Mouse (Mus musculus) embryonic facial prominence, embryonic 13.5 days (tissue): ENCODE results near the gene Grhl1. TPM values are rescaled to one million over a fixed set of nuclear protein-coding genes. Genes with fewer than 3 reads are reported as not detected.
A peak's percentile ranks its signal among the peaks of the same experiment; 100 is the strongest.

Experiments used
- ATAC-seq: fragments of 200-750 bp; cut with Nextera tagmentation; 2 replicates; pipeline ENCODE4 v1.8.0; 2017; ENCODE audit warnings: low read depth; ENCODE audit not compliant: insufficient number of reproducible peaks, insufficient read depth, low FRiP score, low TSS enrichment
- H3K27ac ChIP-seq: fragments of 300-500 bp; sonication (generic); 2 replicates; pipeline ENCODE4 v1.5.1; 2015; ENCODE audit warnings: moderate library complexity, mild to moderate bottlenecking, inconsistent platforms
- H3K27me3 ChIP-seq: fragments of 300-500 bp; sonication (generic); 2 replicates; pipeline ENCODE4 v1.6.1; 2015; ENCODE audit warnings: mild to moderate bottlenecking, inconsistent platforms
- H3K36me3 ChIP-seq: fragments of 300-500 bp; sonication (generic); 2 replicates; pipeline ENCODE4 v1.6.1; 2015; ENCODE audit warnings: mild to moderate bottlenecking, inconsistent platforms
- H3K4me1 ChIP-seq: fragments of 300-500 bp; sonication (generic); 2 replicates; pipeline ENCODE4 v1.6.1; 2015; ENCODE audit warnings: inconsistent platforms
- H3K4me2 ChIP-seq: fragments of 300-500 bp; sonication (generic); 2 replicates; pipeline ENCODE4 v1.6.1; 2015; ENCODE audit warnings: moderate library complexity, mild to moderate bottlenecking, inconsistent platforms
- H3K4me3 ChIP-seq: fragments of 300-500 bp; sonication (generic); 2 replicates; pipeline ENCODE4 v1.5.1; 2015; ENCODE audit warnings: mild to moderate bottlenecking, inconsistent platforms
- H3K9ac ChIP-seq: fragments of 300-500 bp; sonication (generic); 2 replicates; pipeline ENCODE4 v1.6.1; 2015; ENCODE audit warnings: mild to moderate bottlenecking, inconsistent platforms
- H3K9me3 ChIP-seq: fragments of 300-500 bp; sonication (generic); 2 replicates; pipeline ENCODE4 v1.6.1; 2016; ENCODE audit warnings: inconsistent platforms
- WGBS: fragments of 180-500 bp; shearing (Covaris S2); methylation state at CpG from one replicate; pipeline ENCODE4 v1.1.7; 2015; ENCODE audit warnings: mixed read lengths; 5-methylcytosine and 5-hydroxymethylcytosine counted together
- polyA plus RNA-seq: library from polyadenylated mRNA; unstranded; fragments of >200 nt; fragmentation: Nextera tagmentation; extraction: Ambion mirVana; gene quantifications from 2 replicates; pipeline ENCODE4 v1.2.1, GENCODE M21; 2015

Grhl1 gene
- polyA plus RNA-seq, 1 experiment from 2014 or later: 10.1 TPM

- H3K27me3 ChIP-seq: no peaks in the 10 kb centered on the region
- no peaks in the 10 kb centered on the region for H3K36me3 ChIP-seq
- peak overlapping the region; percentile 58 for H3K4me2 ChIP-seq
- no peaks in the 10 kb centered on the region for H3K9me3 ChIP-seq
- peaks cover 21% of the 10 kb centered on the region for H3K4me1 ChIP-seq
- peak overlapping the region; percentile 60 for H3K27ac ChIP-seq
- peak overlapping the region; percentile 30 for H3K4me3 ChIP-seq
- 0 out of 2 replicates have a peak, but pooled peaks have one; percentile 40 for ATAC-seq
- WGBS: 14% methylated on average over 22 of the region's 22 CpGs
- peak overlapping the region; percentile 49 for H3K9ac ChIP-seq
Observed at GRCm38 (mm10) chr12:24592956-24593672, 21.0 kb downstream of the Grhl1 start.

GRCm38 (mm10) chr12:24597376-24597775 lies 25.3 kb downstream of the Grhl1 start:
- peaks cover 24% of the 10 kb centered on the region for H3K4me1 ChIP-seq
- peaks cover 2% of the 10 kb centered on the region; the same call in 1 of the 2 replicates for H3K27me3 ChIP-seq
- ATAC-seq: no peak
- H3K27ac ChIP-seq: peak overlapping the region; percentile 28; the same call in 1 of the 2 replicates
- H3K9me3 ChIP-seq: no peaks in the 10 kb centered on the region
- WGBS: 48% methylated on average over 6 of the region's 6 CpGs
- H3K4me3 ChIP-seq: no peak overlapping the region
- no peaks in the 10 kb centered on the region for H3K36me3 ChIP-seq
- no peak overlapping the region for H3K4me2 ChIP-seq
- H3K9ac ChIP-seq: no peak overlapping the region

- no peak overlapping the region for H3K4me2 ChIP-seq
- H3K9ac ChIP-seq: no peak overlapping the region
- peaks cover 2% of the 10 kb centered on the region; the same call in 1 of the 2 replicates for H3K27me3 ChIP-seq
- H3K9me3 ChIP-seq: no peaks in the 10 kb centered on the region
- no peak overlapping the region for H3K27ac ChIP-seq
- H3K36me3 ChIP-seq: no peaks in the 10 kb centered on the region
- no peak overlapping the region for H3K4me3 ChIP-seq
- peaks cover 14% of the 10 kb centered on the region for H3K4me1 ChIP-seq
- no peak for ATAC-seq
- 35% methylated on average over 8 of the region's 8 CpGs for WGBS
Observed at GRCm38 (mm10) chr12:24599366-24599895, 27.3 kb downstream of the Grhl1 start.

GRCm38 (mm10) chr12:24600074-24600473 lies 28.0 kb downstream of the Grhl1 start:
- Histone ChIP-seq H3K4me2 (no peak overlapping the region), H3K9me3 (no peaks in the 10 kb centered on the region), H3K9ac (no peak overlapping the region), H3K4me3 (no peak overlapping the region), H3K27ac (no peak overlapping the region), H3K27me3 (peaks cover 2% of the 10 kb centered on the region; the same call in 1 of the 2 replicates), H3K36me3 (no peaks in the 10 kb centered on the region), H3K4me1 (peaks cover 14% of the 10 kb centered on the region)
- ATAC-seq: no peak
- 78% methylated on average over 7 of the region's 7 CpGs for WGBS

GRCm38 (mm10) chr12:24600806-24601205 lies 28.7 kb downstream of the Grhl1 start:
- Histone ChIP-seq H3K9me3 (no peaks in the 10 kb centered on the region), H3K4me1 (peaks cover 14% of the 10 kb centered on the region), H3K4me2 (no peak overlapping the region), H3K27me3 (peaks cover 2% of the 10 kb centered on the region; the same call in 1 of the 2 replicates), H3K9ac (no peak overlapping the region), H3K27ac (no peak overlapping the region), H3K36me3 (no peaks in the 10 kb centered on the region), H3K4me3 (no peak overlapping the region)
- ATAC-seq: peak; percentile 63; the same call in 1 of the 2 replicates
- WGBS: 4% methylated on average over 9 of the region's 9 CpGs

GRCm38 (mm10) chr12:24603266-24603665 lies 31.2 kb downstream of the Grhl1 start:
- 41% methylated on average over 2 of the region's 2 CpGs for WGBS

GRCm38 (mm10) chr12:24606166-24606565 lies 34.1 kb downstream of the Grhl1 start:
- Histone ChIP-seq H3K4me1 (no peaks in the 10 kb centered on the region), H3K36me3 (no peaks in the 10 kb centered on the region), H3K4me3 (no peak overlapping the region), H3K9me3 (no peaks in the 10 kb centered on the region), H3K4me2 (no peak overlapping the region), H3K27ac (no peak overlapping the region), H3K27me3 (no peaks in the 10 kb centered on the region), H3K9ac (no peak overlapping the region)
- ATAC-seq: no peak
- 65% methylated on average over 10 of the region's 10 CpGs for WGBS

More at GRCm38 (mm10) chr12:24603266-24603665, 31.2 kb downstream of the Grhl1 start:
- H3K4me2 ChIP-seq: no peak overlapping the region
- H3K4me1 ChIP-seq: peaks cover 8% of the 10 kb centered on the region
- H3K27ac ChIP-seq: no peak overlapping the region
- no peaks in the 10 kb centered on the region for H3K9me3 ChIP-seq
- no peaks in the 10 kb centered on the region for H3K36me3 ChIP-seq
- peaks cover 2% of the 10 kb centered on the region; the same call in 1 of the 2 replicates for H3K27me3 ChIP-seq
- no peak for ATAC-seq
- no peak overlapping the region for H3K4me3 ChIP-seq
- H3K9ac ChIP-seq: no peak overlapping the region

GRCm38 (mm10) chr12:24612591-24612990 lies 40.5 kb downstream of the Grhl1 start:
- 71% methylated on average over 6 of the region's 6 CpGs for WGBS
- no peak overlapping the region for H3K4me3 ChIP-seq
- ATAC-seq: no peak
- H3K27me3 ChIP-seq: no peaks in the 10 kb centered on the region
- H3K27ac ChIP-seq: no peak overlapping the region
- no peaks in the 10 kb centered on the region for H3K9me3 ChIP-seq
- no peak overlapping the region for H3K9ac ChIP-seq
- no peaks in the 10 kb centered on the region for H3K4me1 ChIP-seq
- H3K4me2 ChIP-seq: no peak overlapping the region
- no peaks in the 10 kb centered on the region for H3K36me3 ChIP-seq

GRCm38 (mm10) chr12:24614452-24615075 lies 42.5 kb downstream of the Grhl1 start:
- Histone ChIP-seq H3K4me1 (no peaks in the 10 kb centered on the region), H3K27ac (no peak overlapping the region), H3K9ac (no peak overlapping the region), H3K4me2 (no peak overlapping the region), H3K36me3 (no peaks in the 10 kb centered on the region), H3K4me3 (no peak overlapping the region), H3K27me3 (no peaks in the 10 kb centered on the region), H3K9me3 (no peaks in the 10 kb centered on the region)
- WGBS: 84% methylated on average over 17 of the region's 17 CpGs
- no peak for ATAC-seq

GRCm38 (mm10) chr12:24615140-24615539 lies 43.1 kb downstream of the Grhl1 start:
- no peaks in the 10 kb centered on the region for H3K27me3 ChIP-seq
- H3K27ac ChIP-seq: no peak overlapping the region
- 68% methylated on average over 3 of the region's 3 CpGs for WGBS
- no peaks in the 10 kb centered on the region for H3K4me1 ChIP-seq
- no peak overlapping the region for H3K4me3 ChIP-seq
- no peak overlapping the region for H3K9ac ChIP-seq
- no peaks in the 10 kb centered on the region for H3K9me3 ChIP-seq
- ATAC-seq: no peak
- H3K36me3 ChIP-seq: no peaks in the 10 kb centered on the region
- H3K4me2 ChIP-seq: no peak overlapping the region

- no peak overlapping the region for H3K4me3 ChIP-seq
- no peak overlapping the region for H3K27ac ChIP-seq
- H3K9me3 ChIP-seq: no peaks in the 10 kb centered on the region
- WGBS: 83% methylated on average over 4 of the region's 4 CpGs
- H3K4me1 ChIP-seq: no peaks in the 10 kb centered on the region
- no peak for ATAC-seq
- no peaks in the 10 kb centered on the region for H3K27me3 ChIP-seq
- no peaks in the 10 kb centered on the region for H3K36me3 ChIP-seq
- H3K4me2 ChIP-seq: no peak overlapping the region
- no peak overlapping the region for H3K9ac ChIP-seq
Observed at GRCm38 (mm10) chr12:24619436-24619835, 47.4 kb downstream of the Grhl1 start.
